Mouse (Mus musculus): ENCODE results near the gene Fam186a.
"Not testable (repeated sequence)": the region's sequence is repeated elsewhere in the genome, so short reads cannot be mapped to it uniquely, and the experiment has no call there.

Gene Fam186a

DNA sequence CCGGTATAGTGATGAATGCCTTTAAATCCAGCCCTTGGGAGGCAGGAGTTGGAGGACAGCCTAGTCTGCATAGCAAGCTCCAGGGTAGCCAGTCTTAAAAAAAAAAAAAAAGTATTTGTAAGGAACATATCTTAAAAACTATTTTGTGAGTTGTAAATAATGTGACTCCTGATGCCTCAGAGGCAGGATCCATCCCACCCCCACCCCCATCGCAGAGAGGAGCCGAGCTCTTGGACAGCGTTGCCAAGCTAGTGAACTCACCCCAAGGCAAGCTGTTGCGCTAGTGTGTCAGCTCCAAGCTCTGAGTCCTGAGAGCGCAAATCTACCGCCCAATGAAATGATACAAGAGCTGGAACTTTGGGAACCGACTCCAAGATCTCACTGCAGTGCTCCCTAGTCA, 35.6 kb downstream of the Fam186a start:
- DNase-seq: no peak

DNA sequence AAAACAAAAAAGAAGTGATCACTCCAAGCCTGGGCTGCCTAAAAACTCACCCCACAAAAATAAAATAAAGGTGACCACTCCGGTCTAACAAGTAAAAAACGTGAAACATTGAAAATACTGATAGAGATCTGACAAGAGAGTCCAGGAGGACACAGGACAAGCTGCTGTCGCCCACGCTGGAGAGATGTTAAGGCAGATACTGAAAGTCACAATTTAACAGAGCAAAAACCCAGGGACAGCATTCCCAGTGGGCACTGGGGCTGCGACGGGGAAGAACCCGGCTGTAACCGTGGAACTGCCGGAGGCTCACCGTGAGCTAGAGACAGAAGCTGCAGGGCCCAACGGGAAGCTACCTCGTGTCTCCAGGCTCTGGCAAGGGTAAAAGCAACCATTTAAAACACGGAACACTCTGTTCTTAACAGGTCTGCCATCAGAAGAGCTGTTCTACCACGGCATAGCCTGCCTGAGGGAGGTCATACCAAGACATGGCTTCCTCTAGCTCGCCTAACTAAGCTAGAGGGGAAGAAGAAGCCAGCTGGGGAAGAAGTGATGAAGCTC, 47.2 kb downstream of the Fam186a start:
- DNase-seq: no peak

DNA sequence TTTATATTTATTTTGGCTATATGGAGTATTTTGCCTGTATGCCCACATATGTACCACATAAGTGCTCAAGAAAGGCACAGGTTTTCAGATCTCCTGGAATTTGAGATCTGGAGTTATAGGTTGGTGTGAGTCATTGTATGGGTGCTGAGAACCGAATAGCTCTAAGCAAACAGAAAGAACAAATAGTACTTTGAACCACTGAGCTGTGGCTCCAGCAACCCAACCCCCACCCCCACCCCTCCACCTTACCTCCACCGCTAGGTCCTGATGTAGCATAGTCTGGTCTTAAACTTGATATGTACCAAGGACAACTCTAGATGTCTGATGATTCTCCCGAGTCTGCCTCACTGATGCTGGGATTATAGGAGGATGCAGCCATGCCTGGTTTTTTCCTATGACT, 49.6 kb downstream of the Fam186a start:
- DNase-seq: no peak

GRCm38 (mm10) chr15:99914613-99915012, 52.2 kb downstream of the Fam186a start:
- no peak for DNase-seq

GRCm38 (mm10) chr15:99911785-99912184, 55.1 kb downstream of the Fam186a start:
- no peak for DNase-seq

DNA sequence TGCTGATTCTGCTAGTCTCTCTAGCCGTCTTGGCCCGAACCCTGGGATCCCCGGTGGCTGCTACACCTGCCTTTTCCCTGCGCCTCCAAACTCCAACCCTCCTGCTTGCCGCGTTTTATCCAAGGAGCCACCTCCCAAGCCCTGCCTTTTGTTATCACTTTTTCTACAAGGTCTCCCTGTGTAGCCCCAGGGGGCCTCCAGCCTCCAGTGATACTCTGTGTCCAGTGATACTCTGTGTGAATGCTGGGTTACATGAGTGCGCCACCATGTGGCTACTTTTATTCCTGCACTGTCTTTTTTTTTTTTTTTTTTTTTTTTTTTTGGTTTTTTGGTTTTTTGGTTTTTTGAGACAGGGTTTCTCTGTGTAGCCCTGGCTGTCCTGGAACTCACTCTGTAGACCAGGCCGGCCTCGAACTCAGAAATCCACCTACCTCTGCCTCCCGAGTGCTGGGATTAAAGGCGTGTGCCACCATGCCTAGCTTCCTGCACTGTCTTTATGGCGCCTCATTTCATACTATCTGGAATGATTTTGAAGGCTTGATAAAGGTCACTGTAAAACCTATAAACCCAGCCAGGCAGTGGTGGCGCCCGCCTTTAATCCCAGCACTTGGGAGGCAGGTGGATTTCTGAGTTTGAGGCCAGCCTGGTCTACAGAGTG, 57.4 kb downstream of the Fam186a start:
- DNase-seq: peak; percentile 27

- no peak for DNase-seq
These were observed 59.3 kb downstream of the Fam186a start for GRCm38 (mm10) chr15:99907514-99907913.

DNA sequence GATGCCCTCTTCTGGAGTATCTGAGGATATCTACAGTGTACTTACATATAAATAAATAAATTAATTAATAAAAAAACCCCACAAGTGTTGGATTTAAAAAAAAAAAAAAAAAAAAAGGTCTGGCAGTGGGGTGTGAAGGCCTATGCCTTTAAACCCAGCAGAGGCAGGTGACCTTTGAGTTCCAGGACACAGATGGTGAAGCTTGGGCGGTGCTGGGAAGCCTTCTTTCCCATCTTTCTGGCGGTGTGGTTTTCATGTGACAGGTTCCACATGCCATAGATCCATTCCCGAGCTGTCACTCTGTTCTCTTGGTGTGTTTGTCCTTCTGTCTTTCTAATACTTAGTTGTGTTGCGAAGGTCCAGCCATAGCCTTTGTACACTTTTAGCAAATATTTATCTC, 59.8 kb downstream of the Fam186a start:
- DNase-seq: no peak

GRCm38 (mm10) chr15:99904841-99905240, 62.0 kb downstream of the Fam186a start:
- no peak for DNase-seq

- DNase-seq: peak; percentile 37
These were observed 62.5 kb downstream of the Fam186a start for GRCm38 (mm10) chr15:99904333-99904732.

DNA sequence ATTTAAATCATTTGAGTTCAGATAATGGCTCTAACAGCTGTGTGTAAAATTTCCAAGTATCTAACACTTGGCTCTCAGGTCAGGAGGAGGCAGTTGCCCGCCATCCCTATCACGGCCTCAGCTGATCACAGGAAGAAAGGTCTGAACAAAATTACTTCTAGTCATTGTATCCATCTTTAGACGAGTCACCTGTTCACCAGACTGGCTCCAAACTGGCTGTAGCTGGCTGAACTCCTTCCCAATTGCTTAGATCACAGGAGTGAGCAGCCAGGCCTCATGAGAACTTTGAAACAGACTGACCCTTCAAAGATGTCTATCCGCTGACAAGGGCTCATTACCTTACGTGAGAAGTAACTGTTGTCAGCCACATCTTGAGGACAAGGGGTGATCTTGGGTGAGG, 63.6 kb downstream of the Fam186a start:
- DNase-seq: no peak

- DNase-seq: no peak
These were observed 64.1 kb downstream of the Fam186a start for GRCm38 (mm10) chr15:99902786-99903185.

- DNase-seq: no peak
These were observed 70.2 kb downstream of the Fam186a start for GRCm38 (mm10) chr15:99896621-99897020.

DNA sequence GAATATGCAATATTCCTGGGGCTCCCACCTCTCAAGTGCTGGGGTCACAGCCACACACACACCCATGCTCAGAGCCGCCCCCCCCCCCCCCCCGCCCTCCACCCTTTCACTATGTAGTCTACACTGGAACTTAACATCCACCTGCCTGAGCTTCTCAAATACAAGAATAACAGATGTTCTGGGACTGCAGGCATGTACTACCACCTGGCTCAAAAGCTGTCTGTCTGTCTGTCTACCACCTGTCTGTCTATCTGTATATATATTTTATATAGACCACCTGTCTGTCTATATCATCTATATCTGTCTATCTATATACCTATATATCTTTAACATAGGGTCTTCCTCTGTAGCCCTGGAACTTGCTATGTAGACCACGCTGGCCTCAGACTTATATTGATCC, 75.5 kb downstream of the Fam186a start:
- DNase-seq: no peak

DNA sequence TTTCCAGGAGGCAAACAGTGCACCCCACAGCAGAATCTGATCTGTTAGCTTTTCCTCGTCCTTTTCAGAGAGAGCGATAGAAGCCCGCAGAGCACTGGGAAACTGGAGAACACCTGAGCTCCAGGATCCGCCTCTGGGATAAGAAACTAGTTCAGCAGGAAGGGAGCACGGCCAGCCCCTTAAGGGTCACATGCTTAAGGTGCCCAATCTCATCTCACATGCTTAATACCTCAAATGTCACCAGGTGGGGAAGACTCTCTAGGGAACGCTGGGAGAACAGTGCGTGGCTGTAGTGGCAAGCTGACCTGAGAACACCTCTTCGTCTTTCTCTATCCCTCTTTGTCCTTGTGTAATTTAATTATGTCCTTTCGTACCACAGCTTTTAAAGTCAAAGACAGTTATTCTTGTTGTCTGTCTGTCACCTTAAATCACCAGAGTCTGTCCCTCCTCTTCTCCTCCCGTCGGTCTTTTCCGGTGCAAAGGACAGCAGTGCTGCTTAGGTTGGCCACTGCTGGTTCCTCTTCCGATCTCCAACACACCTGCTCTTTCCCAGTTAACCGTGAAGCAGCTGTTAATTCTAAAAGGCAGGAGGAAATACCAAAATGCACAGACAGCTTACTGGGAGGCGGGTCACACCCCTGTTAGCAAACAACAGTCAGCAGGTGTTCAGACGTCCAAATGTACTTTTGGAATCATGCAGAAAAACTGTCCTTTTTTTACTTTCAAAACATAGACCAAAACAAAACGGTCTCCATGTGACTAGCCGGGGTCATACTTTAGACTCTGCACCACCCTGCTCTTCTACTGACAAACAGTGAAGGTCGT, 76.2 kb downstream of the Fam186a start:
- no peak for DNase-seq

DNA sequence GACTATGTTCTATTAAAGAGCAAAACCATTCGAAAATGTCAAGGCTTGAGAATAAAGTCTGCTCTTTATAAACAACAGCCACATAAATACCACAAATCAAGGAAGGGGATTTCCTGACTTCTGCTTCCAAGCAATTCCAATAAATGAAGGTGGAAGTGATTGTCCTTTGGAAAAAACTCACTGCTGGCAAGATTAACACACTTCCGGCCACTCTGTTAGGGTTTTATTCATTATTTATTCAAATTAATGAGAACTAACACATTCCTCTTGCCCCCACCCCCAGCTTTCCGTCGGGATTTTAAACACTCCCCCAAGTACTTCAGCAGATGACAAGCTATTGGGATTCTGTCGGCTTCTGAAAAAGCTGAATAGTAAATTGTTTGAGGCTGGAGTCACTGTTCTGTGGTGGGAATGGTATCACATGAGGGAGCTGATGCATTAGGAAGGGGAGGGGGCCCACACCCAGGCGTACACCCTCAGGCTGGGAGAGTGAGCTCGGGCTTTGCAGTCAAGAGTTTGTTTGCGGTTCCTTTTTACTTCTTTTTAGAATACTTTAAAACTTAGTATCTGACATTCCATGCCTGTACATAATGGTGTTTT, 77.5 kb downstream of the Fam186a start:
- DNase-seq: no peak

- not testable (repeated sequence) for DNase-seq
These were observed 79.7 kb downstream of the Fam186a start for GRCm38 (mm10) chr15:99887130-99887529.

- no peak for DNase-seq
These were observed 82.8 kb downstream of the Fam186a start for GRCm38 (mm10) chr15:99884038-99884437.

GRCm38 (mm10) chr15:99878541-99878940, 88.3 kb downstream of the Fam186a start:
- no peak for DNase-seq

DNA sequence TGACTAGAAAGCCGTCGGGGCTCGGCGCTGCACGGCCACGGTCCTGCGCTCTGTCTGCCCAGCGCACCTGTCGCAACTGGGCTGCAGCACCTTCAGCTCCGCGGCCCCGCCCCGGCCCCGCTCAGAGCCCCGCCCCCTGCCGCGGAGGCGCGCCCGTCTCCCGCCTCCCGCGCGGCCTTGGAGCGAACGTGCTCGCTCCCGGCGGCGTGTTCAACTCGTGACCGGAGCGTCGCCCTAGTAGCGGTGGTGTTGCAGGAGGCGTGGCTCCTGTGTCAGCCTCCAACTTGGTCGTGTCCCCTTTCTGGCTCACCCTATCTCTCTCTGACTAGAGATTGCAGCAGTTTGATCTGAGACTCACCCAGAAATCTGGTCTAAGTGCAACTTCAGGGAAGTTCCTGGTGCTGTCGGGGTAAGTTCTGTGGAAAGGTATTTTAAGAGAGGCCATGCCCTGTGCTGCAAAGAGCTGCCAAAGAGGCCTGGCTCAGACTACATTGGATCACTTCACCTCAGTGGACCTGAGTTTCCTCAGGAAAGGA, 91.5 kb downstream of the Fam186a start, which contains the start of gene Lima1:
TSS of gene Lima1 (minus strand) at position 123 of the 536 bp plus-strand sequence.
- peak; percentile 84 for DNase-seq

DNA sequence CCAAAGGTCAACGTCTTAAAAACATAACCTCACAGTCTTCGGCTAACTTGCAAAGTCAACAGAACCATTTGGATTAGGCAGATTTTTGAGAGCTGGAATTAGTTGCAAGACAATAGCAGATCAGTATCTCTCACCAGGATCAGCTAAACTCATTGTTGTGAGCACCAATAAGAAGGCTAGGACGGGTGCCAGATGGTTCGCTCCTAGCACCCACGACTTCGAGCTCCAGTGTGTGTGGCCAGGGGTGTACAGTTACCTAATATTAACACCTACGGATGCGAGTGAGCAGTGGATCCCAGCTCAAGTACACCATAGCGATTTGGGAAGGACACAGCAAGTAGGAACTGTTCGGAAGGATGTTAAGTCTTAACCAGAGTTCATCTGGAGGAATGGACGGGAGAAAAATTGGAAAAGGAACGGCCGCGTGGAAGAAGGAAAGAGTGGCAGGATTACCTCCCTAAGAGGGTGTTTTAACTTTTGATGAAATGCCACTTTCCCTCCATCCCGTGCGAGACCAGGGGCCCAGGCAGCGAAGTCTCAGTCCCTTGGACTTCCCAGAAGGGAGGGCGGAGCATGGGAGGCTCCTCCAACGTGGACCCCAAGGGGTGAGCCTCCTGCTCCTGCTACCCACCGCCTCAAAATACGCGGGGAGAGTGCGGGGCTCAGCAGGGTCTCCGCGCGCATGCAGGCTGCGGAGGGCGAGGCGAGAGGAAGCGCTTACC, 92.1 kb downstream of the Fam186a start:
- peak; percentile 31 for DNase-seq

- DNase-seq: no peak
These were observed 94.3 kb downstream of the Fam186a start for GRCm38 (mm10) chr15:99872543-99872942.

Data from cerebellum, adult 9-11 months (tissue).